Mouse (Mus musculus): Measurements from ENCODE around the gene Paics. TPM values are rescaled to one million over a fixed set of nuclear protein-coding genes. Genes with fewer than 3 reads are reported as not detected.
A peak's percentile ranks its signal among the peaks of the same experiment; 100 is the strongest.
"Not testable (repeated sequence)": the region's sequence is repeated elsewhere in the genome, so short reads cannot be mapped to it uniquely, and the experiment has no call there.

The Paics gene
- total and polyA plus RNA-seq, 2 experiments from 2014 or later: 96.6 to 137 TPM

DNA sequence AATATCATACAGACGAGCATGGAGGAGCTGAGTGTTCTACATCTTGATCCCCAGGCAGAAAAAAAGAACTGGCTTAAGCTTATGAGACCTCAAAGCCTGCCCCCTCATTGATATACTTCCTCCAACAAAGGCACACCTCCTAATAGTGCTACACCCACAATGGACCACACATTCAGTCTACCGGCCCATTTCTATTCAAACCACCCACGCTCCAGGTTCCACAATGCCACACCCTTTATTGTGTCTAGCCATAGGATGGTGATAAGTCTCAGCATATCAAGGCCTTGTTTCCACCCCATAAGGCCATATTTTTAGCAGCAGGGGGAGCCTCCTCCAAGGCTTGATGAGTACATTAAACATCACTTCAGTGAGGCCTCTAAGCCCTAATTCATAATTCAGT is 40.3 kb upstream of the Paics start:
- H3K4me2 ChIP-seq (ENCODE audit: low read depth, low read length, poor library complexity, severe bottlenecking): no peak overlapping the region
- H3K36me3 ChIP-seq (ENCODE audit: insufficient read depth, low read length): peaks cover 9% of the 10 kb centered on the region; the same call in 1 of the 2 replicates
- ATAC-seq (ENCODE audit: low FRiP score) (no peak), DNase-seq (ENCODE audit: low spot score) (no peak)
- no peaks in the 10 kb centered on the region for H3K4me1 ChIP-seq (ENCODE audit: insufficient read depth, low read length)
- no peaks in the 10 kb centered on the region for H3K27me3 ChIP-seq (ENCODE audit: insufficient read depth, low read length)
- no peak overlapping the region for H3K9ac ChIP-seq (replicated peaks; ENCODE audit: low read length, poor library complexity, severe bottlenecking)
- no peak for TF ChIP-seq CTCF (IDR thresholded peaks at IDR 0.05)
- H3K9me3 ChIP-seq (ENCODE audit: low read length): no peaks in the 10 kb centered on the region
- no peak overlapping the region for H3K27ac ChIP-seq (ENCODE audit: low read depth, low read length)
- no peak overlapping the region for H3K4me3 ChIP-seq (ENCODE audit: low read depth, low read length)
- WGBS: 86% methylated on average over 3 of the region's 3 CpGs

DNA sequence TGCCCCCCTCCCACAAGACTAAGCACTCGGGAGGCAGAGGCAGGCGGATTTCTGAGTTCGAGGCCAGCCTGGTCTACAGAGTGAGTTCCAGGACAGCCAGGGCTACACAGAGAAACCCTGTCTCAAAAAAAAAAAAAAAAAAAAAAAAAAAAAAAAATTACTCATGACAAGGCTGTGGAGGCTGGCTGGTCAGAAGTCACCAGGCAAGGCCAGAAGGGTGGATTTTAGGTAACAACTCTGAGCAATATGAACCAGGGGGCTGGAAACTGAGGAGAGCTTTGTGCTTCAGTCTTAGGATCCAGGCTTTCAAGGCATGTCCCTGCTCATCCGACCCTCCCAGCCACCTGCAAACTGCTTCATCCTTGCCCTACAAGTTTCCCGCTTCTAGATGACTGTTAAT is 38.6 kb upstream of the Paics start:
- not testable (repeated sequence) for DNase-seq (ENCODE audit: low spot score); ATAC-seq (ENCODE audit: low FRiP score); H3K4me3 ChIP-seq (ENCODE audit: low read depth, low read length); H3K36me3 ChIP-seq (ENCODE audit: insufficient read depth, low read length); H3K27ac ChIP-seq (ENCODE audit: low read depth, low read length); H3K27me3 ChIP-seq (ENCODE audit: insufficient read depth, low read length); H3K9ac ChIP-seq (replicated peaks; ENCODE audit: low read length, poor library complexity, severe bottlenecking); H3K4me2 ChIP-seq (ENCODE audit: low read depth, low read length, poor library complexity, severe bottlenecking); H3K4me1 ChIP-seq (ENCODE audit: insufficient read depth, low read length); H3K9me3 ChIP-seq (ENCODE audit: low read length)
- WGBS: 94% methylated on average over 5 of the region's 5 CpGs

DNA sequence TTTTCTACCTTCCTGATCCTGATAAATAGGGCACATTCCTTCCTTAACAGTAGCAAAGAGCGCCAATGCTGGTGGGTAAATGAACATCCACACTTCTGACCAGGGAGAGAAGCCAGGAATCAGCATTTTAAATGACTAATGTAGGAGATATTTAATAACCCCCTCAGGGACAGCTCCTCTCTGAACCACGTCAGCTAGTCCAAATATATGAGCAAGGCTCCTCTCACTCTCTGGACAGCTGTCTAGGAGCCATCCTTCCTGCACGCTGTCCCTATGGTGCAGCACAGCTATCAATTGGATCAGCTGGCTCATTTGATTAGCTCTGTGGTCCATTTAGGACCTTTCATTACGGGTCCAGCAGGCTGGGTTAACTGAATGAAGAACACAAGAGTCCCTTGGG is 28.3 kb upstream of the Paics start:
- WGBS: 81% methylated on average over 4 of the region's 4 CpGs

DNA sequence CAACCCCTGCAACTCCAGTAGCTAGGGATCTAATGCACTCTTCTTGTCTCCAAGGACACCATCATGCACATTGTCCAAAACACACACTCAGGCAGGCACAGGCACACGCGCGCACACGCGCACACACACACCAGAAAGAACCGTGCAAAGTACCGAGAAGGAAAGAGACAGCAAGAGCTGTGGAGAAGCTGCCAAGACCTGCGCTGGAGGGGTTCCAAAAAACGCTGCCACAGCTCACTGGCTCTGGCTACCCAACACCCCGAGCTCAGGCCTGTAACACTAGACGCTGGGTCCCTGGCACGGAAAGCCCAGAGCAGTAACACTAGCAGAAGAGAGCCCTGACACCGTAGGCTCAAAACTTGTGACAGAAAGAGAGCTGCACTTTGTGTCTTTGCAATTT is 27.7 kb upstream of the Paics start:
- ATAC-seq (ENCODE audit: low FRiP score) (no peak), DNase-seq (ENCODE audit: low spot score) (peak; percentile 74)
- no peak overlapping the region for H3K9ac ChIP-seq (replicated peaks; ENCODE audit: low read length, poor library complexity, severe bottlenecking)
- no peak overlapping the region for H3K4me2 ChIP-seq (ENCODE audit: low read depth, low read length, poor library complexity, severe bottlenecking)
- no peak for TF ChIP-seq CTCF (IDR thresholded peaks at IDR 0.05)
- WGBS: 83% methylated on average over 13 of the region's 13 CpGs
- H3K27me3 ChIP-seq (ENCODE audit: insufficient read depth, low read length): no peaks in the 10 kb centered on the region
- H3K4me3 ChIP-seq (ENCODE audit: low read depth, low read length): no peak overlapping the region
- H3K36me3 ChIP-seq (ENCODE audit: insufficient read depth, low read length): peaks cover 22% of the 10 kb centered on the region; the same call in 1 of the 2 replicates
- no peaks in the 10 kb centered on the region for H3K4me1 ChIP-seq (ENCODE audit: insufficient read depth, low read length)
- H3K9me3 ChIP-seq (ENCODE audit: low read length): no peaks in the 10 kb centered on the region
- H3K27ac ChIP-seq (ENCODE audit: low read depth, low read length): no peak overlapping the region

More for the DNA sequence above, 28.3 kb upstream of the Paics start:
- no peak overlapping the region for H3K4me2 ChIP-seq (ENCODE audit: low read depth, low read length, poor library complexity, severe bottlenecking)
- no peaks in the 10 kb centered on the region for H3K9me3 ChIP-seq (ENCODE audit: low read length)
- peaks cover 22% of the 10 kb centered on the region; the same call in 1 of the 2 replicates for H3K36me3 ChIP-seq (ENCODE audit: insufficient read depth, low read length)
- ATAC-seq (ENCODE audit: low FRiP score): no peak
- H3K4me1 ChIP-seq (ENCODE audit: insufficient read depth, low read length): no peaks in the 10 kb centered on the region
- no peak overlapping the region for H3K27ac ChIP-seq (ENCODE audit: low read depth, low read length)
- H3K27me3 ChIP-seq (ENCODE audit: insufficient read depth, low read length): no peaks in the 10 kb centered on the region
- H3K4me3 ChIP-seq (ENCODE audit: low read depth, low read length): no peak overlapping the region
- H3K9ac ChIP-seq (replicated peaks; ENCODE audit: low read length, poor library complexity, severe bottlenecking): no peak overlapping the region
- DNase-seq (ENCODE audit: low spot score): no peak
- no peak for TF ChIP-seq CTCF (IDR thresholded peaks at IDR 0.05)

DNA sequence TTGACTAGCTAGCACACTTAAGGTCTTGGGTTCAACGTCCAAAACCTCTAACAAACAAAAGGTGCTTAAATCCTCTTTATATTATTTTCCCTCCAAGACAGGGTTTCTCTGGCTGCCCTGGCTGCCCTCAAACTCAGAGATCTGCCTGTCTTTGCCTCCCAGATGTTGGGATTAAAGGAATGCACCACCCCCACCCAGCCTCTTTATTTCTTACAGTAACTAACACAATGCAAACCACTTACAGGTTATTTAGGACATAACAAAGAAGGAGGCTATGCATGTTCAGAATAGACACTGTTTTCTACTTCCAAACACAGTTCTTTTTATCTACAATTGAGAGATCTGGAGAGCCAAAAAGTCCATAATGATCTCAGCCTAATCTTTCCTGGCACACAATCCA is 26.8 kb upstream of the Paics start:
- WGBS: 59% methylated on average over 1 of the region's 1 CpGs
- Histone ChIP-seq H3K36me3 (ENCODE audit: insufficient read depth, low read length) (peaks cover 18% of the 10 kb centered on the region; the same call in 1 of the 2 replicates), H3K27me3 (ENCODE audit: insufficient read depth, low read length) (no peaks in the 10 kb centered on the region), H3K4me1 (ENCODE audit: insufficient read depth, low read length) (no peaks in the 10 kb centered on the region), H3K9ac (replicated peaks; ENCODE audit: low read length, poor library complexity, severe bottlenecking) (no peak overlapping the region), H3K9me3 (ENCODE audit: low read length) (no peaks in the 10 kb centered on the region), H3K4me2 (ENCODE audit: low read depth, low read length, poor library complexity, severe bottlenecking) (no peak overlapping the region), H3K27ac (ENCODE audit: low read depth, low read length) (no peak overlapping the region), H3K4me3 (ENCODE audit: low read depth, low read length) (no peak overlapping the region)
- no peak for TF ChIP-seq CTCF (IDR thresholded peaks at IDR 0.05)
- ATAC-seq (ENCODE audit: low FRiP score) (no peak), DNase-seq (ENCODE audit: low spot score) (no peak)

- WGBS: 86% methylated on average over 16 of the region's 16 CpGs
- Histone ChIP-seq H3K9ac (replicated peaks; ENCODE audit: low read length, poor library complexity, severe bottlenecking) (no peak overlapping the region), H3K4me3 (ENCODE audit: low read depth, low read length) (no peak overlapping the region), H3K4me1 (ENCODE audit: insufficient read depth, low read length) (no peaks in the 10 kb centered on the region), H3K27ac (ENCODE audit: low read depth, low read length) (no peak overlapping the region), H3K27me3 (ENCODE audit: insufficient read depth, low read length) (no peaks in the 10 kb centered on the region), H3K36me3 (ENCODE audit: insufficient read depth, low read length) (peaks cover 10% of the 10 kb centered on the region; the same call in 1 of the 2 replicates), H3K9me3 (ENCODE audit: low read length) (no peaks in the 10 kb centered on the region), H3K4me2 (ENCODE audit: low read depth, low read length, poor library complexity, severe bottlenecking) (no peak overlapping the region; the same call in 1 of the 2 replicates)
- TF ChIP-seq CTCF (IDR thresholded peaks at IDR 0.05): no peak
- DNase-seq (ENCODE audit: low spot score): peak; percentile 64
- no peak for ATAC-seq (ENCODE audit: low FRiP score)
These were observed 22.8 kb upstream of the Paics start for GRCm38 (mm10) chr5:76928124-76928832.

Measured in midbrain, postnatal 0 days (tissue).